Mouse (Mus musculus) right cerebral cortex, adult 18-20 months (tissue): ENCODE results near the gene Syn2.

Experiments
- DNase-seq: peaks from one replicate; pipeline ENCODE4 v3.0.0; 2022; ENCODE audit warnings: mixed read lengths

The Syn2 gene

GRCm38 (mm10) chr6:115251531-115251985 is 116.9 kb downstream of the Syn2 start:
- DNase-seq, result no peak

GRCm38 (mm10) chr6:115252099-115252873 is 117.6 kb downstream of the Syn2 start, which contains the start of gene Timp4:
Gene Timp4 (minus strand): TSS chr6:115252205.
- DNase-seq, result no peak

DNA sequence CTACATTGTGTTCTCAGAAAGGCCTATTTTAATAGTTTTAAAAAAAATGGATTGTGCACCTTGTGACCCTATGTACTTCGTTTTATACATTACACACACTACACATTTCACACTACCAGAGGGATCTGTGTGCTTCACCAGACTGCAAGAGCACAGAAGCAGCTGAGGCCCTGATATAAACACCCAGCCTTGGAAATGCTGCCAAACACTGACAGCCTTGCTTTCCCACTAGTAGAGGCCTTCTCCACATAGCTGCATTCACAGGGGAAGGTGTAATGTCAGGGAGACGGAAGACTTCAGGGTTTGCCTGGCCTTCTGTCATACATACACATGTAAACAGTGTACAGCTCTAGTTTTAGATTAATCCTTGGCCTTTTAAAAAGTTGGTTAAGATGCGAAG is 120.5 kb downstream of the Syn2 start:
- no peak for DNase-seq

GRCm38 (mm10) chr6:115260507-115260906 is 125.8 kb downstream of the Syn2 start:
- DNase-seq, result no peak

GRCm38 (mm10) chr6:115266791-115267190 is 132.1 kb downstream of the Syn2 start:
- DNase-seq, result no peak

GRCm38 (mm10) chr6:115267916-115268315 is 133.2 kb downstream of the Syn2 start:
- peak; percentile 77 for DNase-seq

- no peak for DNase-seq
These were observed 134.1 kb downstream of the Syn2 start for GRCm38 (mm10) chr6:115268551-115269385.

DNA sequence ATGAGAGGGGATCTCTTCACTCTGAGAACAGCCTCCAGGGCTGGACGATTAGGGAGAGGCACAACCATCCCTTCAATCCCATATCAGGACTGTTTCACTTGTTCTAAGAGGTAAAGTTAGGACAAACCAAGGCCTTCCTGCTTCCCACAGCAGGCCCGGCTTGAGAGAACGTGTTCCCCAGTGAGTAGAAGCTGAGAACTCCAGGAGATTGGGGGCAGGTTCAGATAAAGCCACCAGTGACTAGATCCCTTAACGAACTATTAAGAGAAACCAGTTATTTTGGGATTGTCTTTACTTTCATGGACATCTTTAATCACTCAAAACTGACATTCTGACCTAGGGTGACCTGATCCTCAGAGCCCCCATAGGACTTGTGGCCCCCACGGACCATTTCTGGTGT is 134.9 kb downstream of the Syn2 start:
- DNase-seq, result no peak

DNA sequence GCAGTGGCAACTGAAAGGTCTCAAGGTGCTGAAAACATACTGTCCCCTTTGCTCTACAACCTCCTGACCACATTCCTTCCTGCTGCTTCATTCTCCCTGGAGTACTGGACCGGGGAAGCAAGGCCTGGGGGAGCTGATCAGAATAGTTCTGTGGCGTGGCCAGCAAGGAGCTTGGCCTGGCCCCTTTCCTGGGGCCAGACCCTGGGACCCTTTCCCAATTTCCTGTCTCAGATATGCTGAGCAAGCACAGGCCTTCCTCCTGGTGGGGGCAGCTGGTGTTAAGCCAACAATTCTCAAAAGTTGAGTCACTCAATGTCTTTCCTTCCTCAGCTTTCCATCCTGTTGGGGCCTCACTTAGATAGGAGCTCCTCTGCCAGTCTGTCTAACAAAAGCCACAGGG is 135.4 kb downstream of the Syn2 start:
- no peak for DNase-seq

GRCm38 (mm10) chr6:115271326-115271725 is 136.6 kb downstream of the Syn2 start:
- no peak for DNase-seq

DNA sequence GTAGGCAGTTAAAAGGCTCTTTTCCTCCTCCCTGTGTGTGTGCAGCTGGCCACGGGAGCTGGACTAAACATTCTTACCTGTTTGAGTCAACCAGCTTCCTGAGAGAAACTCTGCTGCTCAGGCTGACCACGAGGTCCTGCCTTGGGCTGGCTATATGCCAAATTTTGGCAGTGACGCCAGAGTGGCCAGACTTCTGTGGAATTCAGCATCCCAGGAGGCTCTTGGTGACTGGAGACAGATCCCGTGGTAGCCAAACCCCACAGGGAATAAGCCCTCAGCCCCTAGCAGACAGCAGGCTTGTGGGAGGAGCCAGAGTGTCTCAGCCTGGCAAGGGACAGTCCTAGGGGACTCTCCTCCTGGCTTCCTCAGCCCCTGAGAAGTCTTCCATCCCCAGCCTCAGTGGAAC is 137.2 kb downstream of the Syn2 start:
- no peak for DNase-seq

GRCm38 (mm10) chr6:115273346-115273745 is 138.6 kb downstream of the Syn2 start:
- peak; percentile 28 for DNase-seq

- DNase-seq, result no peak
These were observed 140.0 kb downstream of the Syn2 start for GRCm38 (mm10) chr6:115274705-115275104.

DNA sequence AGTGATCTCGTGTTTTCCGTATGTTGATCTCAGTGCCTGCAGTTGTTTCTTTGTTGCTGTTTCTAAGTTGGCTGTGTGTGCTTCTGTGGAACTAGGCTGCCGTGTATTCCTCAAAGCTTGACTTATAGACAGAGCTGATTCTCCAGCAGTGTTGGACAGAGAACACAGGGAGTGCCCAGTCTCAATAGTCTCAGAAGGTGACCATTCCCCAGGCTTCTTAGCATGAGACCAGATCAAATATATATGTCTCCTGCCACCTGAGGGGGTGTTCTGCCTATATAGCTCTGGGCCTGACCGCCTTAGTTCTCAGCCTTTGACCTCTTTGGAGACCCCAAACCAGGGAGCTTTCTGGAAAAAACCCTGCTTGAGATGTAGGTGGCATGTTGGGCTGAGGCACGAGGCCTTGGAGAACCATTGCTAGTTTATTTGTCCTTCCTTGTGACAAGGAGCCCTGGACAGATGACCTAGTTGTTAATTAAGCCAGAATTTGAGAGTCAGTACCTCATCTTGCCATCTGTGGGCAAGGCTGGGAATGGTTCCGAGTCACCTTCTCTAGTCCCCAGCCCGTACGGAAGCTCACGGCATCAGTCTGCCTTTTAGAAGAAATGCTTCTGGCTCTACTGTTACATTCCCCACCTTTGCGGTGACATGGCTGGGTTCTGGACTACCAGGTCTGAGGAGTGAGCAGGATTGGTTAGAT is 140.6 kb downstream of the Syn2 start:
- DNase-seq, result no peak

- peak; percentile 52 for DNase-seq
These were observed 143.4 kb downstream of the Syn2 start for GRCm38 (mm10) chr6:115278086-115278485.

DNA sequence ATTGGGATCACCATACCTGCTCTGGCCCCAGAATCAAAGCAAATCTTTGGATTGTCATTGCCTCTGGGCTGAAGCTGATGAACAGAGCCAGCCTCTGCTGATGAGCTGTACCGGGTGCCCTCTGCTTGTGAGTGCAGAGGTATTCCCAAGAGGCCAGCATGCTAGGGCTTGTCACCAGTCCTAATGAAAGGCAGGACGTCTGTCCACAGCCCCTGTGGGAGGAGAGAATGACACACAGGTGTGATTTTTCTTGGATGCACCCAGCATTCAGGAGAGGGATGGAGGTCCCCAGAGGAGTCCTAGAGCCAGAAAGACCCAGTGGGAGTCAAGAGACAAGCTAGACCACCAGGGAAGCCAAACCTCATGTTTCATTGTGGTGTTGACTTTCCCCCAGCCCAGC is 144.9 kb downstream of the Syn2 start:
- DNase-seq, result no peak

- no peak for DNase-seq
These were observed 149.5 kb downstream of the Syn2 start for GRCm38 (mm10) chr6:115284153-115284552.

- DNase-seq, result peak; percentile 75
These were observed 151.7 kb downstream of the Syn2 start for GRCm38 (mm10) chr6:115286441-115286840.

- no peak for DNase-seq
These were observed 153.5 kb downstream of the Syn2 start for GRCm38 (mm10) chr6:115288223-115288622.

GRCm38 (mm10) chr6:115290561-115290960 is 155.9 kb downstream of the Syn2 start:
- DNase-seq, result no peak

- no peak for DNase-seq
These were observed 156.4 kb downstream of the Syn2 start for GRCm38 (mm10) chr6:115291068-115291467.

DNA sequence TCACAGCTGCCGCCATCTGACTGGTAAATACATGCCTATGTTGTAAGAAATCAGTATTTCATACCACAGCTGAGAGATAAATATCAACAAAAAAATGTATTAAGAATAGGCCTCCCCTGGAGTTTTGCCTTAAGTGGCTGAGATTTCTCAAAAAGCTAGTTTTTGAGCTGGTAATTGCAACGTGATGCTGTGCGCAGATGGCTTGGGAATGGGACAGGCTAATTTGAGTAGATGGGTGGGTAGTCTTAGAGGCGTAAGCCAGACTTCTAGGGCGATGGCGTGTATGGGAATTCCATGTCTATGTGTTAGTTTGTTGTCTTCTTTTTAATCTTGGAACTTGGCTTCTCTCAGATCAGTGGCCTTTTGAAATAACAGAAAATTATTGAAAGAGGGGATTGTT is 157.1 kb downstream of the Syn2 start:
- DNase-seq, result no peak

DNA sequence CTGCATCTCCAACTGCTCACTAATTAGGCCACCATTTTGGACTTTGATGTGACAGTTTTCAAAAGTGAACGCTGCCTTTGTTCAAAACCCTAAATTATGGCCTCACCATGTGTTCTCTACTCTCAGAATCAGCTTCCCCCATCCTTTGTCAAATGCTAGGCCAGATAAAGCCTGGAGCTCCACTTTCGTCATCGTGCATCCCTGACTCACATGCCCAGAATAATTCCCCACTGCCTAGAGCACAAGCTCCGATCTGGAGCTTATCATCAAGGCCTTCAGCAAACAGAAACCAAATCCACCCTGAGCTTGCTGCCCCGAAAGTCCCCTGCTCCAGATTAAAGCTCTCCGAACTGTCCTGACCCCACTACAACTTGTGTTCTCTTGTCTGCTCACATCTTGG is 157.9 kb downstream of the Syn2 start:
- DNase-seq, result peak; percentile 64
